Mouse (Mus musculus): Measurements from ENCODE around the gene Eml4.

DNA sequence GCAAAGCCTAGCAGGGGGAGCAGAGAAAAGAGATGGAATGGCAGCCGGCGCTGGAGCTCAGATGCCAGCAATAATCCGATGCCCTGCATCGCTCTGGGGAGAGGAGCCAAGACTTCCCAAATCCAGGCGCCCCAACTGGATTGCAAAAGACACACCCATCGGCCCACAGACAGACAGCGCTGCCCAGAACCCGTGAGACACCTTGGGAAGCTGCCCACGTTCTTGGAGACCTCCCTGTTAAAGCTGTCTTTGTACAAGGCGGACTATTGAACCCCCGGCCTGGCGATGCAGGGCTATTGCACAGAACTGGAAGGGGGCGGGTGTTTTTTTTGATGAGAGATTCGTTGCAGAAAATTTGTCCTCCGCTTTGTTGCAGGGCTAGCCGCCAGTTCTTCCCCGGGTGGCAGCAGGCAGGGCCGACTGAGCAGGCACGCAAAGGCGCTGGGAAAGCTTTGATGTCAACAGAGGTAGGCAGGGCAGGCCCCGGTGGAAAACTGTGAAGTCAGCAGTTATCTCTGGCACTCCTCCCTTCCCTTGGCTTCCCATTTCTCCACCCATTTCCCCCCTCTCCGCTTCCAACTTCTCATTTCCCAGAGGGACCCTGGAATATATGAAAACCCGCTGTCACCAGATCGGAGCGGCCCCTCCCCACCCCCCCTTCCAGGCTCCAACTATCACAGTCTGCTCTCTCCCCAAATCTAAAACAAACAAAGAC lies 28.0 kb upstream of the Eml4 start:
- TF ChIP-seq EP300 (IDR thresholded peaks at IDR 0.05) (no peak), CTCF (IDR thresholded peaks at IDR 0.05) (no peak)

Data from lung, postnatal 0 days (tissue).